ENCODE assay signal across 7 mouse cellular contexts in the genomic region with DNA sequence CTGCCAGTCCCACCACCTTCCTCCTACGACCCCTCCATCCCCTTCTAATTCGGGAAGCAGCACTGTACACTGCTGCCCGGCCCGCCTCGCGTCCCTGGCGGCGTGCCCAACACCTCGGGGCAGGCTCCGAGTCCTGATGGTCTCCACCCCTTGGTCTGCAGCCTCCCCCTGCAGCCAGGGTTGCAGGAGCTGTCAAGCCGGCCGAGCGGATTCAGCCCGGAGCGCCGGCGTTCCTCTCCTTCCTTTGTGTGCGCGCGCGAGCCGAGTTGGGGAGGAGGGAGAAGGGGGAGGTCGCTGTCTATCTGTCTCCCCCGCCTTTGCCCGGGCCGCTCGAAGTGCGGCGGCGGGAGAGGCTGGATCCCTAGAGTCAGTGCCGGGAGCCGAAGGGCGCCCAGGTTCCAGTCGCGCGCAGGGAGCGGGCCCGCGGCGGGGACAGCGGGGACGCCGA. TPM values are rescaled to one million over a fixed set of nuclear protein-coding genes. Genes with fewer than 3 reads are reported as not detected.
DNase-seq lines count a peak whose midpoint lies in the region; ATAC-seq and TF ChIP-seq lines count a peak whose summit lies in the region.

A gene (plus strand): TSS at position 198 of the 448 bp plus-strand sequence.

- under 1% methylated on average over 31 of the region's 43 CpGs for WGBS in intestine, postnatal 0 days
- under 1% methylated on average over 38 of the region's 43 CpGs for WGBS in limb, embryonic 11.5 days
- under 1% methylated on average over 34 of the region's 43 CpGs for WGBS in midbrain, embryonic 11.5 days

- H3K4me2 ChIP-seq in intestine, postnatal 0 days (replicated peaks; ENCODE audit: low read depth) = peak within 1 kb of the TSS; percentile 95
- peak within 1 kb of the TSS; percentile 96 for H3K4me2 ChIP-seq in limb, embryonic 11.5 days (ENCODE audit: low read depth, severe bottlenecking)
- H3K4me2 ChIP-seq in midbrain, embryonic 11.5 days = peak within 1 kb of the TSS; percentile 93

- H3K27me3 ChIP-seq in intestine, postnatal 0 days (replicated peaks; ENCODE audit: control insufficient read depth, insufficient read depth, low read length) = no peaks in the 10 kb centered on the region
- H3K27me3 ChIP-seq in limb, embryonic 11.5 days (ENCODE audit: control insufficient read depth, insufficient read depth, low read length) = 0 out of 2 replicates have a peak, but pooled peaks cover 4% of the 10 kb centered on the region
- H3K27me3 ChIP-seq in midbrain, embryonic 11.5 days (ENCODE audit: control insufficient read depth, insufficient read depth, low read length) = peaks cover 10% of the 10 kb centered on the region; the same call in 1 of the 2 replicates

- peak within 1 kb of the TSS; percentile 71 for H3K4me3 ChIP-seq in intestine, postnatal 0 days (ENCODE audit: low read depth, low read length)
- H3K4me3 ChIP-seq in limb, embryonic 11.5 days (ENCODE audit: low read depth, low read length) = peak within 1 kb of the TSS; percentile 52
- peak within 1 kb of the TSS; percentile 61 for H3K4me3 ChIP-seq in midbrain, embryonic 11.5 days (ENCODE audit: low read depth, low read length)

- DNase-seq in adrenal gland, postnatal 14 days = peak; percentile 78
- peak; percentile 46 for DNase-seq in embryo, embryonic 11.5 days (ENCODE audit: low read depth, low spot score)
- DNase-seq in limb, embryonic 11.5 days (ENCODE audit: low spot score) = peak; percentile 81
- DNase-seq in midbrain, embryonic 11.5 days (ENCODE audit: low spot score, missing footprints) = peak; percentile 97
- peak; percentile 6 to 9 for DNase-seq in spleen, postnatal 36 days (ENCODE audit: low spot score in 2 of 2)

- no peak; the same call in 1 of the 2 replicates for TF ChIP-seq CTCF in intestine, postnatal 0 days (IDR thresholded peaks at IDR 0.05; ENCODE audit: low read depth)

- H3K27ac ChIP-seq in intestine, postnatal 0 days (ENCODE audit: low read depth, low read length) = peak within 1 kb of the TSS; percentile 88
- peak within 1 kb of the TSS; percentile 30; the same call in 1 of the 2 replicates for H3K27ac ChIP-seq in limb, embryonic 11.5 days (replicated peaks; ENCODE audit: low read depth, low read length)
- peak within 1 kb of the TSS; percentile 73 for H3K27ac ChIP-seq in midbrain, embryonic 11.5 days (ENCODE audit: low read depth, low read length)

- no peaks in the 10 kb centered on the region for H3K9me3 ChIP-seq in intestine, postnatal 0 days (ENCODE audit: control insufficient read depth)
- no peaks in the 10 kb centered on the region for H3K9me3 ChIP-seq in limb, embryonic 11.5 days (ENCODE audit: control insufficient read depth, low read length)
- H3K9me3 ChIP-seq in midbrain, embryonic 11.5 days (ENCODE audit: control insufficient read depth, low read length) = no peaks in the 10 kb centered on the region

- peak; percentile 40 for ATAC-seq in granulocyte monocyte progenitor cell, adult 5-6 weeks (replicated peaks; ENCODE audit: poor library complexity, severe bottlenecking)
- peak; percentile 62 for ATAC-seq in intestine, postnatal 0 days
- peak; percentile 49 for ATAC-seq in limb, embryonic 11.5 days (ENCODE audit: insufficient number of reproducible peaks, low FRiP score, low TSS enrichment, low read depth)
- ATAC-seq in midbrain, embryonic 11.5 days (ENCODE audit: low FRiP score) = peak; percentile 85

- H3K36me3 ChIP-seq in intestine, postnatal 0 days (ENCODE audit: control insufficient read depth, insufficient read depth) = no peaks in the 10 kb centered on the region
- no peaks in the 10 kb centered on the region for H3K36me3 ChIP-seq in limb, embryonic 11.5 days (ENCODE audit: control insufficient read depth, insufficient read depth, low read length)
- no peaks in the 10 kb centered on the region for H3K36me3 ChIP-seq in midbrain, embryonic 11.5 days (ENCODE audit: control insufficient read depth, insufficient read depth, low read length)

- no peaks in the 10 kb centered on the region for H3K4me1 ChIP-seq in intestine, postnatal 0 days (replicated peaks; ENCODE audit: control insufficient read depth, insufficient read depth, low read length)
- peaks cover 7% of the 10 kb centered on the region for H3K4me1 ChIP-seq in limb, embryonic 11.5 days (ENCODE audit: control insufficient read depth, insufficient read depth, low read length)
- peaks cover 12% of the 10 kb centered on the region; the same call in 1 of the 2 replicates for H3K4me1 ChIP-seq in midbrain, embryonic 11.5 days (ENCODE audit: control insufficient read depth, insufficient read depth, low read length)

- H3K9ac ChIP-seq in intestine, postnatal 0 days (ENCODE audit: low read depth, low read length) = peak within 1 kb of the TSS; percentile 75
- H3K9ac ChIP-seq in limb, embryonic 11.5 days (ENCODE audit: low read length) = peak within 1 kb of the TSS; percentile 83
- peak within 1 kb of the TSS; percentile 78 for H3K9ac ChIP-seq in midbrain, embryonic 11.5 days (ENCODE audit: low read length)

RNA-seq across cellular contexts. Expression of the gene that starts here (rescaled TPM):
- 6.9 and 9.9 TPM in 2 replicates for total RNA-seq in adrenal gland, postnatal 14 days (2021)
- total RNA-seq in granulocyte monocyte progenitor cell, adult 5-6 weeks (2014; fragmentation: Nextera tagmentation) = 13.6 and 15.2 TPM in 2 replicates
- total RNA-seq in granulocyte monocyte progenitor cell, adult 5-6 weeks (2017) = 8.3 and 11.2 TPM in 2 replicates
- polyA plus RNA-seq in intestine, postnatal 0 days (2015; fragmentation: Nextera tagmentation; extraction: Ambion mirVana) = 19.6 and 24.3 TPM in 2 replicates
- polyA plus RNA-seq in limb, embryonic 11.5 days (2014; fragmentation: Nextera tagmentation; extraction: Ambion mirVana) = 9.6 and 9.8 TPM in 2 replicates
- 23.2 and 26.0 TPM in 2 replicates for polyA plus RNA-seq in midbrain, embryonic 11.5 days (2014; fragmentation: Nextera tagmentation; extraction: Ambion mirVana)

Comparison
In these comparisons a context has a peak if more than half of its experiments do, and no peak if none do; other contexts are left out.
1. Peak in every context shown above with its lines: DNase-seq, ATAC-seq, H3K4me3 ChIP-seq and H3K27ac ChIP-seq.
2. DNase-seq: peak in every context shown above with its lines; median percentile 97 in midbrain, embryonic 11.5 days; 81 in limb, embryonic 11.5 days; 78 in adrenal gland, postnatal 14 days; 46 in embryo, embryonic 11.5 days; 8 in spleen, postnatal 36 days.
3. H3K27ac ChIP-seq: peak in every context shown above with its lines; median percentile 88 in intestine, postnatal 0 days; 73 in midbrain, embryonic 11.5 days; 30 in limb, embryonic 11.5 days.